Mouse (Mus musculus) lung, postnatal 0 days (tissue): ENCODE measurements at regions not wholly inside any gene's neighbourhood (a gene's known extent, or its start where the extent isn't known, plus 50 kb on each side); places are given as distances from the start of the nearest gene placed in this dataset.
A peak's percentile ranks its signal among the peaks of the same experiment; 100 is the strongest.

Experiments
- ATAC-seq: fragments of 200-750 bp; cut with Nextera tagmentation; 2 replicates; pipeline ENCODE4 v1.8.0; 2017; ENCODE audit warnings: moderate library complexity
- DNase-seq: peaks from one replicate; pipeline ENCODE4 v3.0.0-alpha.2; 2016; ENCODE audit warnings: low spot score
- H3K27ac ChIP-seq: fragments of 300-500 bp; sonication (generic); 2 replicates; pipeline ENCODE4 v1.5.1; 2014; ENCODE audit warnings: antibody characterized with exemption, mild to moderate bottlenecking, low read length, mixed read lengths
- H3K27me3 ChIP-seq: fragments of 300-500 bp; sonication (generic); replicated peaks from 2 replicates; pipeline ENCODE4 v1.6.1; 2014; ENCODE audit warnings: low read length, mixed read lengths; ENCODE audit not compliant: insufficient read depth
- H3K36me3 ChIP-seq: fragments of 300-500 bp; sonication (generic); 2 replicates; pipeline ENCODE4 v1.6.1; 2014; ENCODE audit warnings: low read length, mixed read lengths; ENCODE audit not compliant: insufficient read depth
- H3K4me1 ChIP-seq: fragments of 300-500 bp; sonication (generic); 2 replicates; pipeline ENCODE4 v1.6.1; 2014; ENCODE audit warnings: antibody characterized with exemption, low read depth, low read length, mixed read lengths; ENCODE audit not compliant: insufficient read depth
- H3K4me2 ChIP-seq: fragments of 300-500 bp; sonication (generic); replicated peaks from 2 replicates; pipeline ENCODE4 v1.6.1; 2014; ENCODE audit warnings: low read depth, mild to moderate bottlenecking, low read length, moderate library complexity, mixed read lengths
- H3K4me3 ChIP-seq: fragments of 300-500 bp; sonication (generic); 2 replicates; pipeline ENCODE4 v1.5.1; 2014; ENCODE audit warnings: low read depth, low read length
- H3K9ac ChIP-seq: fragments of 300-500 bp; sonication (generic); replicated peaks from 2 replicates; pipeline ENCODE4 v1.6.1; 2014; ENCODE audit warnings: low read depth, mild to moderate bottlenecking
- H3K9me3 ChIP-seq: fragments of 300-500 bp; sonication (generic); 2 replicates; pipeline ENCODE4 v1.6.1; 2016; ENCODE audit warnings: low read length, mixed read lengths
- CTCF ChIP-seq: IDR thresholded peaks from 2 replicates; pipeline ENCODE4 v1.5.1; 2016; ENCODE audit warnings: antibody characterized with exemption, mild to moderate bottlenecking
- EP300 ChIP-seq: IDR thresholded peaks from 2 replicates; pipeline ENCODE4 v1.6.1; 2016; ENCODE audit warnings: antibody characterized with exemption, mild to moderate bottlenecking, control low read depth
- WGBS: fragments of 180-500 bp; shearing (Covaris S2); extraction: QIAGEN DNeasy Blood & Tissue Kit; methylation state at CpG from one replicate; pipeline ENCODE4 v1.1.7; 2014; 5-methylcytosine and 5-hydroxymethylcytosine counted together

GRCm38 (mm10) chr17:15152477-15152876, 111.1 kb upstream of the Gm3448 start:
- Histone ChIP-seq H3K9ac (no peak overlapping the region), H3K4me2 (no peak overlapping the region), H3K27ac (no peak overlapping the region), H3K36me3 (no peaks in the 10 kb centered on the region), H3K9me3 (no peaks in the 10 kb centered on the region), H3K27me3 (no peaks in the 10 kb centered on the region), H3K4me3 (no peak overlapping the region), H3K4me1 (no peaks in the 10 kb centered on the region)
- WGBS, result 51% methylated on average over 7 of the region's 7 CpGs
- ATAC-seq, result no peak
- TF ChIP-seq CTCF (no peak), EP300 (no peak)
- DNase-seq, result no peak

- no peak for TF ChIP-seq EP300
- no peak for TF ChIP-seq CTCF
- no peak overlapping the region for H3K9ac ChIP-seq
- DNase-seq (no peak), ATAC-seq (no peak)
- H3K36me3 ChIP-seq, result no peaks in the 10 kb centered on the region
- H3K27ac ChIP-seq, result no peak overlapping the region
- H3K27me3 ChIP-seq, result no peaks in the 10 kb centered on the region
- H3K4me1 ChIP-seq, result no peaks in the 10 kb centered on the region
- H3K4me3 ChIP-seq, result no peak overlapping the region
- 61% methylated on average over 3 of the region's 3 CpGs for WGBS
- no peaks in the 10 kb centered on the region for H3K9me3 ChIP-seq
- H3K4me2 ChIP-seq, result no peak overlapping the region
Observed at GRCm38 (mm10) chr17:15151695-15152094, 110.4 kb upstream of the Gm3448 start.

GRCm38 (mm10) chr17:15146607-15147006, 105.3 kb upstream of the Gm3448 start:
- DNase-seq (peak; percentile 25), ATAC-seq (peak; percentile 28; the same call in 1 of the 2 replicates)
- H3K9me3 ChIP-seq, result no peaks in the 10 kb centered on the region
- H3K4me2 ChIP-seq, result no peak overlapping the region
- TF ChIP-seq EP300, result no peak
- no peak for TF ChIP-seq CTCF
- no peak overlapping the region for H3K4me3 ChIP-seq
- H3K9ac ChIP-seq, result no peak overlapping the region
- H3K36me3 ChIP-seq, result no peaks in the 10 kb centered on the region
- no peaks in the 10 kb centered on the region for H3K4me1 ChIP-seq
- H3K27me3 ChIP-seq, result no peaks in the 10 kb centered on the region
- WGBS, result 20% methylated on average over 7 of the region's 7 CpGs
- H3K27ac ChIP-seq, result no peak overlapping the region

- no peaks in the 10 kb centered on the region for H3K36me3 ChIP-seq
- no peak overlapping the region for H3K4me3 ChIP-seq
- no peak overlapping the region for H3K27ac ChIP-seq
- no peak overlapping the region for H3K9ac ChIP-seq
- WGBS, result 83% methylated on average over 14 of the region's 14 CpGs
- H3K4me1 ChIP-seq, result no peaks in the 10 kb centered on the region
- no peak for ATAC-seq
- no peak for TF ChIP-seq CTCF
- TF ChIP-seq EP300, result no peak
- no peak overlapping the region for H3K4me2 ChIP-seq
- H3K9me3 ChIP-seq, result no peaks in the 10 kb centered on the region
- H3K27me3 ChIP-seq, result no peaks in the 10 kb centered on the region
- DNase-seq, result no peak
Observed at GRCm38 (mm10) chr17:15145191-15145968, 104.0 kb upstream of the Gm3448 start.

- no peak for DNase-seq
- Histone ChIP-seq H3K27ac (no peak overlapping the region), H3K4me3 (no peak overlapping the region), H3K9ac (no peak overlapping the region), H3K4me1 (no peaks in the 10 kb centered on the region), H3K9me3 (no peaks in the 10 kb centered on the region), H3K36me3 (no peaks in the 10 kb centered on the region), H3K27me3 (no peaks in the 10 kb centered on the region), H3K4me2 (no peak overlapping the region)
- no peak for TF ChIP-seq CTCF
- no peak for TF ChIP-seq EP300
- ATAC-seq, result no peak
- 49% methylated on average over 4 of the region's 4 CpGs for WGBS
Observed at GRCm38 (mm10) chr17:15140391-15140790, 99.1 kb upstream of the Gm3448 start.
